Mouse (Mus musculus): ENCODE results near the gene Polq.
A peak's percentile ranks its signal among the peaks of the same experiment; 100 is the strongest.

Polq gene

DNA sequence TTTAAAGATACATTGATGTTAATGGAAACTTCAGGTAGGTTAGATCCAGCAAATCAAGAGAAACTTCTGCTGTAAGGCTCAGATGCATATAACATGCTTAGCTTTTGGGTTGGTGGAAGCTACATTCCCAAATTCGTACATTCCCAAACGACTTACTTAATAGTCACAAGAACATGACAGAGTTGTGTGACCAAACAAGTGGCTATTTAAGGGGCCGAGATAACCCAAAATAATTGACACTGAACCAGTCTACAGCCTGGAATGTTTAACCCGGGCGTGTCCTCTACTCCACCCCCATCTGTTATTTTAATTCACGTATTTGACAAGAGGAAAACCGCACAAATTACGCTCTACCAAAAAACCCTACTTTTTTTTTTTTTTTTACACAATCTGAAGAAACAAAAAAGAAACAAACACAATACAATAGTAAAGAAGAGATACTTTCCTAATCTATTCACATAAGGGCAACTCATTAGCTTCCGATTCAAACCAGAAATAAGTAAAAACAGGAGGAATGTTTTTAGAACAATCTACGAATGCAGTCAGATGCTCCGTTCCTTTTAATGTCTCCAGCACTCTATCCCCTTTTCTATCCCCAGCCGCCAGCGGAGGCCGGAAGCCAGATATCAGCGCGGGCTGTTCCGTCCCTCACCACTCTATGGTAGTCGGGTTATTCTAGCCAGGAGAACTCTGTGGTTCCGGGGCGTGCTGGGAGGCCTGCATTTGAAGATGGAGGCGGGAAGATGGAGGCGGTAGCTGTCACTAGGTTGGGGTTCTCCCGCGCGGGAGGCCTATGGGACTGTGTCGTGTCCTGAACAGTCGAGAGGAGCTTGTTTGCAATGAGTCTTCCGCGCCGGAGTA is at the start of gene Polq:
Polq (plus strand) TSS at position 726 of the 861 bp plus-strand sequence.
- DNase-seq (ENCODE audit: low spot score): peak; percentile 93

DNA sequence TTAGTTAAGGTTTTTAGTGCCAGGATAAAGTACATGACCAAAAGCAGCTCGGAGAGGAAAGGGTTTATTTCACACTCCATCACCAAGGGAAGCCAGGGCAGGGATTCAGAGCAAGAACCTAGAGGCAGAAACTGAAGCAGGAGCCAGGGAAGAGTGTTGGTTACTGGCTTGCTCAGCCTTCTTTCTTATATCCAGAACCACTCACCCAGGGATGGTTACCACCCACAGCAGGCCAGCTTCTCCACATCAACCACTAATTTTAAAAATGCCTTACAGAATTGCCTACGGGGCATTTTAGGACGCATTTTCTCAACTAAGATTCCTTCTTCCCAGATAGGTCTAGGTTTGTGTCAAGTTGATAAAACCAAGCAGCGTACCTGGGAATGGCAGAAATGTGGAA is 48.2 kb upstream of the Polq start:
- no peak for DNase-seq (ENCODE audit: low spot score)

DNA sequence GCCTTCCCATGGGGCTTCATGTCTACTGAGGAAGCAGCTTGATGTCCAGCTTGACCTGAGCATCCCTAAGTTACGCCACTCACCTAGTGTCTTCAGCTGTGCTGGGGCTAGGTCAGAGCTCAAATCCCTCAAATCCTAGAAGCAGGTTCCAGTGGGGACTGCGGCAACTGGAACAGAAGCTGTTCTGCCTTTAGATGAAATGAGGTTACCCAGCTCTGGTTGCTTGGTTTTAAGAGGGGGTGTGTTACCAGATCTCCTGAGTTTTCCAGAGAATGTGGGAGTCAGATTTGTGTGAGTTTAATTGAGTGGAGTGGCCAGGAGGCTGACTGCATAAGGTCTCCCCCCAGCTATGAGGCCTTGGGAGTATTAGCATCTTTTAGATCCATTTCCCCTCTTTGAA is 32.5 kb upstream of the Polq start:
- no peak for DNase-seq (ENCODE audit: low spot score)

DNA sequence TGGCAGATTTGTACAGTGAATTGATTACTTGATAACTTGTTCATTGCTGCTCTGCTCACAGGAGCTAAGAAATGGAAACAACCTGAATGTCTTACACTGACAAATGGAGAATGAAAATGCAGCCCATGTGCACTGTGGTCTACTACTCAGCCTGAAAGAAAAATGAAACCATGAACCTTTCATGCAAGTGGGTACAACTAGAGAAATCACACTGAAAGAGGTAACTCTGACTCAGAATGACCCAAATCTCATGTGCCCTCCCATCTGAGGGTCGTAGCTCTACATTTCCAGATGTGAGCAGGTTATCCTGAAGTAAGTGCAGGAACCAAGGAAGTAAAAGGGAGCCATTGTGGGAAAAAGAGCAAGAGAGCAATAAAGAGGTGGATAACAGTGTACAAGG is 27.8 kb upstream of the Polq start:
- no peak for DNase-seq (ENCODE audit: low spot score)

DNA sequence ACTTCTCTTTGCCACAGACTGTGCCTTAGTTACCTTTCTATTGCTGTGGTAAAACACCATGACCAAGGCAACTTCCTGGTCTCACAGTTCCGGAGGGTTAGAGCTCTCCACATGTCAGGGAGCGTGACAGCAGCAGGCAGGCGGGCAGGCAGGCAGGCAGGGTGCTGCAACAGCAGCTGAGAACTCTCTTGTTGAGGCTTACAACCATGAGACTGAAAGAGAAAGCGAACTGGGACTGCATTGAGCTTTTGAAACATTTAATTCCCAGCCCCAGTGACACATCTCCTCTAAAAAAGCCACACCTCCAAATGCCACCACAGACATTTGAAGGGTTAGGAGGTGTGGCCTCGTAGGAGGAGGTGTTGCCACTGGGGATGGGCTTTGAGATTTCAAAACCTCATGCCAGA is 25.9 kb upstream of the Polq start:
- DNase-seq (ENCODE audit: low spot score): no peak

DNA sequence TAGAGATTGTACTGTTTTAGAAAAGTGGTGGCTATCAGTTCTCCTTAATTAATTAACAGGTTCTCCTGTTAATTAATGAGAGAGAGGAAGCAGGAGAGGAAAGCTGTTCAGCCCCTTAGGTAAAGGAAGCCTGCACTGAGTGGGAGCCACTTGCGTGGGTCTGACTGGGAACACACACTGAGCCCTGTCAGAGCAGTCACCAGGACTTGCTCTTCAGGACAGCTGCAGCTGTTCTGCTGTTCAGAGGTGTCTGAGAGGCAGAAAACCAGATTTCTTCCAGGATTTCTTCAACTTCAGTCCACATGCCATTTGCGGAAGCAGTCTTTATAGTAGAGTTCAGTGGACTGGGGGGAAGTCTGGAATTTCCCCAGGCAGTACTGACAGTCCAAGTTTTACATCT is 24.2 kb upstream of the Polq start:
- no peak for DNase-seq (ENCODE audit: low spot score)

DNA sequence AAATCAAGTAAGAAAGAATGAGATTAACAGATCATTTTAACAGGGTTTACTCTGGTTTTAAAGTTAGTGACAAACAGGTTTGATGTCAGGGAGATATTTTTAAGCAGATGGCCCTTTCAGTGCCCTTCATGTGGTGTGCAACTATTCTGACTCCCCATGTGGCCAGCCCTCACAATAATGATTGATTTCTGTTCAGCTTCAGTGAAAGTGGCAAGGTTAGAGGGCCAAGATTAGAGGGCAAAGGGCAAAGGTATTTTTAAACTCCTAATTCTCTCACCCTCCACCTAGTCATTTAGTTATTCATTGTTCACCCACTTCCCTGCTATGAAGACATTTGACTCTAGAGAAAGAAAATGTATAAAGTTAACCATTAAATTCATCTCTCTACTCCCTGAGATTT is 23.5 kb upstream of the Polq start:
- no peak for DNase-seq (ENCODE audit: low spot score)

DNA sequence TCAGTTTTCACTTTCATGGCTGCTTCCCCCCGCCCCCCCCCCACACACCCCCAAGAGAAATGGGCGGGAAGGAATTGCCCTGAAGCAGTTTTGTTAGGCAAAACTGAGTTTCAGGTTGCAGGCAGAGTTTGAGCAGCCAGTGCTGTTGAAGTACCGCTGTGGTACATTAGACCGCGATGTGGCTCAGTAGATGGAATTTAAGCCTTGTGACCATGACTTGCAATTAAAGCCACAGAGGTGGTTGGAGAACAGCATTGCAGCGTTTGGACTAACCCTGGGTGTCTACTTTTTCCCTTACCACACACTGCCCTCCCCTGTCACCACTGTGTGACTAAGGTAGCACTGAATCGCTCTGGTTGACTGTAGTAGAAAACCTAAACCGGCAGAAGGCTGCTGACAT is 22.1 kb upstream of the Polq start:
- DNase-seq (ENCODE audit: low spot score): no peak

DNA sequence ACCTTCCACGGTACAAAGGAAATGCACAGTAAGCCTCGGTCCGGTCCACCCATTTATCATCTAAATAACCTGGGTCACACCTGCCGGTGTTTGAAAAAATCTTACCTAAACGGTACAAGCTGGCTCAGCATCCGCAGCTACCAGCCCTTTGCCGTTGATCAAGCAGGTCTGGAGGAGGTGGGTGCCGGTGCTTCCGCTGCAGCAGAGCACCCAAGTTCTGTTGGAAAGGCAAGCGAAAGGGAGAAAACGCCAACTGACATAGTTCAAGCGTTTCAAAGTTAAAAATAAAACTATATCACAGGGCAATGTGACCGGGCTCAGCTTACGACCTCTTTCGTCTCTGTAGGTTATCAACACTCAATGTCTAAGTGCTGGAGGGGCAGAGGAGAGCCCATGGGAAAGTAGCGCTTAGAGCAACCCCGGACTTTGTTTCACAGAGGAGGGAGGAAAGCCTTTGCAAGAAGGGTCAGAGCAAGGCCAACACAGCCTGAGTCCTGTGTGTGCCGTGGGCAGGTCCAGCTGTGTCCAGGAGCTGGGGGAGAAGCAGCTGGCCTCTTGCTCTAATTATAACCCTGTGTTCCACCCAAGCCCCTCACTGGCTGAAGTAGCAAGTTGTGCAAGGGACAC is 21.5 kb upstream of the Polq start, which contains the start of gene Fbxo40:
Fbxo40 (minus strand) TSS at position 469 of the 627 bp plus-strand sequence.
- peak; percentile 15 for DNase-seq (ENCODE audit: low spot score)

DNA sequence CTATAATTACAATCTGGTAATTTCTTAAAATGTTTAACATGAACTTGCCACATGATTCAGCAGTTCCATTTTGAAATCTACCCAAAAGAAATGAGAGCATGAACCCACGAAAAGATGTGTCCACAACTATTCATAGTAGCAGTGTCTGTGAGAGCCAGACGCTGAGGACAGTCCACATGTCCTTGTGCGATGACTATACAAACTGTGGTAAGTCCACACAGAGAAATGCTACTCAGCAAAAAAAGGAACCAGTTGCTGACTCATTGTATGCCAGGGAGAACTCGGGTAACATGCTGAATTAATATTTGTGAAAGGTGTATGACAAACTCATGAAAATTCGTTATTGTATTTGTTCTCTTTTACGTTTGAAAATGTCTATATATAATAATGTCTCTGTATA is 13.9 kb upstream of the Polq start:
- DNase-seq (ENCODE audit: low spot score): no peak

DNA sequence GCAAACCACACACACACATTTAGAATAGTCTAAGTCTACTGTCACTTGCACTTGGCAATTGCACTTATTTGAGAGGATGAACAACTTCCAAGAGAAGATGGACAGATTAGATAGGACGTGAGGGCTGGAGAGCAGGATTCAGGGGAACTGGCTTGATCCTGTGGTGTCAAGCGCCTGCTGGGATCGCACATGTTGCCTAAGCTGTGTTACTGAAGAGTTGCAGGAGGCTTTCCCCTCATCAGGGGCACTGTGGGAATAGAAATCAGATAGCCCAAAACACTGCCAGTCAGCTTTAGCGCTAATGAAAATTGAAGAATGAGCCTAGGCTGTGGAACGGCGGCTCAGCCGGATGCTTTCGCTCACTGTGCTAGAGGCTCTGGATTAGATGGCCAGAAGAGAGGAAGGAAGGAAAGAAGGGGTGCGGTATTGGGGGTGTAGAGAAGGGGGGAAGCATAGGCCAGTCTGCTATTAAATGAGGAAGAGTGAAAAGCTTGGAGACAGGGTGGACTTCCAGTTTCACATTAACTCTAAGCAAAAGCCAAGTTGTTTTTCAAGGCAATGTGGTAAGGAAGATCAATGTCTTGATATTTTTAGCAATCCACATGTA is 12.1 kb upstream of the Polq start:
- no peak for DNase-seq (ENCODE audit: low spot score)

DNA sequence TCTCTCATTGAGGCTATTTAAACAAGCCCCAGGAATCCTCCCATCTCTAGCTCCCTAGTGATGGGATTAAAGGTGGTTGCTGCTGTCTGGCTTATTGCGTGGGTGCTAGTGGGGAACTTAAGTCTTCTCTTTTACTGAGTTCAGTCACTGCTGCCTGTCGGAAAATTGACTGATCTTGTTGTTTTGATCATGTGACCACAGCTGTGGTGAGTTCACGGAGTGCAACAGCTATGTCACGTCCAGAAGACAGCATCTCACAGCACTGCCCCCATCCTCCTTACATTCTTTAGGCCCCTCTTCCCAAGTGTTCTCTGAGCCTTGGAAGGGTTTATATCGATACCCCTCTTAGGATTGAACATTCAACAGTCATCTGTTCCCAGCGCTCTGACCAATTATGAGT is 2.3 kb upstream of the Polq start:
- DNase-seq (ENCODE audit: low spot score): no peak

DNA sequence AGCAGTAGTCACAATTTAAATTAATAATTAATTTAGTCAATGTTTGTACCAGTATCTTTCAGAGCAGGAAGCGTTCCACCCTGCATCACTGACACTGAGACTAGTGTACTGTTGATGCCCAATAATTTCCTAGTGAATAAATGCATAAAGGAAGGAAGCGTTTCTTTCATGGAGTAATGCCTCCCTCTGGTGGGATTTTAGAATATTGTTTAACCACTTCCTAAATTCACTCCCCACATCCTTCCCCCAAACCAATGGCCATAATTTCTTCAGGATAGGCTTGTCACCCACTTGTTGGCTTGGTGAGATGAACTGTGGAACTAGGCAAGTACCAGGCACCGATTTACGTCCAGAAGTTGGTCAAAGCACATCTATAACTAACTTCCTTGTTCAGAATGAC is 1.2 kb upstream of the Polq start:
- DNase-seq (ENCODE audit: low spot score): no peak

DNA sequence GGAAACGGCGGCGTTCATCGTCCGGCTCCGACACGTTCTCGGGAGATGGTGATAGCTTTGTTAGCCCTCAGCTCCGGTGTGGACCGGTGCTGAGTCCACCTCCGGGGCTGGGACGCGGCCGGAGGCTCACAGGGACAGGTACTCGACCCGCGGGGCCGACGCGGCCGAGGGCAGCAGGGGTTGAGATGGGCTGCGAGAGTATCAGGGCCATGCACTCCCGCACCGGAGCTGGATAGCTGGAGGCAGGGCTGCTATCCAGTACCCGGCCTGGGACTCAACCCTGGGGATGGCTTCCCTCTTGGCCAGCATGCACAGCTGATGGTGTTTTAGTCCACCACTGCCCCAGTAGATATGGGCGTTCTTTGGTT is 320 bp downstream of the Polq start:
- DNase-seq (ENCODE audit: low spot score): no peak

DNA sequence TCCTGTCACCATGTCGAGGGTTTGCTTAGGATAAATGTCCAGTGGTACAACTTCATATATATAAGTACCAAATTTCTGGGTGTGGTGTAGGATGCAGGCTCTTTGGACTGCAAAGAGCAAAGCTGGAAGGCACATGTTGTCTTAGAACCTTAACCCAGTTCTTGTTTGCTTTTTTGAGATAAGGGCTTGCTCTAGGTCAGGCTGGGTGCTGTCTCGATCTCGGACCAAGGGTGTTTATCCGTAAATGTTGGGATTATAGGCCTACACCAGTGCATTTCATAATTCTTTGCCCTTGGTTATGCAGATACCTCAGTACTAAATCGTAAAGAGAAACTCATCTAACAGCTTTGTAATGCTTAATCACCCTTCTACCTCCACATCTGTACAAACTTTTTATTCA is 750 bp downstream of the Polq start:
- DNase-seq (ENCODE audit: low spot score): no peak

DNA sequence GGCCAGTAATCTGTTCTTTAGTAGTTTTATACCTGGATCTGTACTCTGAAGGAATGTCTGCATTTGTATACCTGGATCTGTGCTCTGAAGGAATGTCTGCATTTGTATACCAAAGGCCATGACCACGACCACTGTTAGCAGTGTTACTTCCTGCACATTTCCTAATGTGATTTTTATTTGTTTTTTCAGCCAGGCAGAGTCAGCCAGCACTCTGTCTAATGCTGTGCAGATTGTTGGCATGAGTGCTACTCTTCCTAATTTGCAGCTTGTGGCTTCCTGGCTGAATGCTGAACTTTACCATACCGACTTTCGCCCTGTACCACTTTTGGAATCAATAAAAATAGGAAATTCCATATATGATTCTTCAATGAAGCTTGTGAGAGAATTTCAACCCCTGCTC is 16.0 kb downstream of the Polq start:
- DNase-seq (ENCODE audit: low spot score): no peak

DNA sequence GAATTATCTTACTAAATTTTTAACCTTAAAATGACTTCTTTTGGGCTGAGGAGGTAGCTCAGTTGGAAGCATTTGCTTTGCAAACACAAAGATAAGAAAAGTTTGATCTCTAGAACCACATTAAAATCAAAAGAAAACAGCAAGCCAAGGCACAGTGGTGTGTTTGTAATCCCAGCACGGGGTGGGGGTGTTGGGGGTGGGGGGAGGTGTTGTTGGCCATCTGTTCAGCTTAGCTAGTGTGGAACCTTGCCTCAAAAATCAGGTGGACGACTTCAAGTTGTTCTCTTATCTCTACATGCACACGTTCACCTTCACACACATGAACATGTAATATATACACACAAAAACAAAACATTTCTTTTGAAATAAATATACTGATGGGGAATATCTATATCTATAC is 20.4 kb downstream of the Polq start:
- DNase-seq (ENCODE audit: low spot score): no peak

DNA sequence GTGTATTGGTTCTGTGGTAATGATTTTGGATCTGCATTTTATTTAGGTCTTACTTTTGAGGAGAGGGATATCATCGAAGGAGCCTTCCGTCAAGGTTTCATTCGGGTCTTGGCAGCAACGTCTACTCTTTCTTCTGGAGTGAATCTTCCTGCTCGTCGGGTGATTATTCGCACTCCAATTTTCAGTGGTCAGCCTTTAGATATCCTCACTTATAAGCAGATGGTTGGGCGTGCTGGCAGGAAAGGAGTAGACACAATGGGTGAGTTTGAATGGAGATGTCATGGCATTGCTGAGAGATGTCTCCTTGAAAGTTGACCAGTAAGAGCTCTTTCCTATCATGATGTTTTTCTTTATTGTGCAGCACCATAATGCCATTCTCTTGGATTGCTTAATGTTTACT is 23.2 kb downstream of the Polq start:
- no peak for DNase-seq (ENCODE audit: low spot score)

DNA sequence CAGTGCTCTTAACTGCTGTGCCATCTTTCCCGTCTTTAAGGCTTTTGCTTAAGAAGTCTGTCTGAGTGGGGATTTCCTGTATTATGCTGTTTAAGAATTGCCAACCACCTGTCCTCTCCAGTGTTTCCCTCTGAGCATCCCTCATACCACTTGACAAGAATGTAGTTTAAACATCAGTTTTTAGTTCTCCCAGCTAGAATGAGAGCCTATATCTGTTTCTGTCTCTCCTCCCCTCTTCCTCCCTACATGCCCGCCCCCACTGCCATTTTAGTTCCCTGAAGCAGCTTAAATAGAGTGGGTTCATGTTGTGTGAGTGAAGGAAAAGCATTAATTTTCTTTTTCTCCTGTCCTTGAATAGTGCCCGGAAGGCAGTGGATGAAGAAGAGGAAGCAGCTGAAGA is 48.0 kb downstream of the Polq start:
- no peak for DNase-seq (ENCODE audit: low spot score)

DNA sequence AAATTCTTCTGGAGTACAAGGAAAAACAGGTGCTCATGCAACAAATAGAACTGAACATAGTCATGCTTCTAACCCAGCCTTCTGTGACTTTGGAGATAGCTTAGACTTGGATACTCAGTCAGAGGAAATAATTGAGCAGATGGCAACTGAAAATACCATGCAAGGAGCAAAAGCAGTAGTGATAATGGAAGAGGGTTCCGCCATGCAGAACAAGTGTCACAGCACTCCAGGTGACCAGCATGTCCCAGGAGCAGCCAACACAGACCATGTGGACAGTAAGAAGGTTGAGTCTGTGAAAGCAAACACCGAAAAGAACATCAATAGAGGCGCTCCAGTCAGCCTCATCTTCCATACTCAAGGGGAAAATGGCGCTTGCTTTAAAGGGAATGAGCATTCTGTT is 49.7 kb downstream of the Polq start:
- DNase-seq (ENCODE audit: low spot score): no peak

DNA sequence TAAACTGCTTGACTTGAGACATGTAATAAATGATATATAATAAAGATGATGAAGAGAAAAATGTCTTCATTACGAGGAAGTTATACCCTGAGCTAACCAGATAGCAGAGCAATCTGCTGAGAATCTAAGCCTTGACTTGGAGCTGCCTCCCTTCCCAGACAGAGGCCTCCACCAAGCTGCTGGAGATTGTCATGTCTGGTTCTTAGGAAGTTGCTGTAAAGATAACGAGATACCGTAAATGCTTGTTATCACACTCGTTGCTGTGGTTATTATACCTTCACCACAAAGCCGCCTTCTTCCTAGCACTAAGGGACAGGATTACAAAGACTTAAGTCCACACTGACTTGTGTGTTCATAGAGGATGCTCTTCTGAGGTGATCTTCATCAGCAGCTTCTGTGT is 60.8 kb downstream of the Polq start:
- no peak for DNase-seq (ENCODE audit: low spot score)

DNA sequence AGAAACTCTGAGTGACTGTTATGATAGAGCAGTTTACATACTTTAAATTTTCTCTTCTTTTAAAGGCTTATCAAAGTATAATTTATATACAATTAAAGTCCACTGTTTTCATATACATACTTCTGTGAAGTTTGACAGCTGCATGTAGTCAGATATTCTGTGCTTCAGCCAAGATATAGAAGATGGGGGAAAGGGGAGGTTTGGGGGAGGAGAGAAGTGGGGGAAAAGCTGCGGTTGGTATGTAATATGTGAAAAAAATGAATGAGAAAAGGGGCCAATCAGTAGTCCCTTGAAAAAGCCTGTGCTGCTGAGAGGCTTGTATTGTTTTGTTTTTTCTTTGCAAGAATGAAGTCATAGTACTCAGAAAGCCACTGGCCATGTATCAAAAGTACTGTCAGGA is 78.1 kb downstream of the Polq start:
- no peak for DNase-seq (ENCODE audit: low spot score)

DNA sequence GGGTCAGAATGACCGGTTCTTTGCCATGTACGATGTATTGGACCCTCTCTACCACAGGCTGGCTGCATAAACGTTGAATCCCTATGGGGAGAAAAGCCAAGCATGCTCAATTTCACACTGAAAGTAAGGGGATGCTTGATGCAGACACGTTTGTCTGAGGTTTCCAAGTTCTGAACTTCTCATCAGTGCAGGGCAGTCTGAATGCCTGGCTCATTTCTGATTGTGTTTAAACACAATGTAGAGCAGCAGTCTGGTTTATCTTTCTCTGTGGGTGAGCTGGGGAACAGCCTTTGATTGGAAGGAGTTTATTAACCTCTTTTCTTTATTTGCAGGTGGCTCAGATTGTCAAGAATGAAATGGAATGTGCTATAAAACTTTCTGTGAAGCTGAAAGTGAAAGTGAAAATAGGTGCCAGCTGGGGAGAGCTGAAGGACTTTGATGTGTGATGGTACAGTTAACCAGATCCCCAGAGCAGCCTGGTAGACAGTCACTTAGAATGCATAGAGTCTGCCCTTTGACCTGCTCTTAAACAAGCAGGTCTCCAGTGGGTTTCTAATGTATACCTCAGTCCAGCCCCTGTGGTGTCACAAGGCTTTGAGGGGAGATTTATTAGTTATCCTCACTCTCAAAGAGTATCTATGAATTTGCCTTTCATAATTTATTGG is 82.7 kb downstream of the Polq start:
- no peak for DNase-seq (ENCODE audit: low spot score)

Data from testis, postnatal 14 days (tissue).